ENCODE assay signal across 9 mouse cellular contexts in the genomic region with DNA sequence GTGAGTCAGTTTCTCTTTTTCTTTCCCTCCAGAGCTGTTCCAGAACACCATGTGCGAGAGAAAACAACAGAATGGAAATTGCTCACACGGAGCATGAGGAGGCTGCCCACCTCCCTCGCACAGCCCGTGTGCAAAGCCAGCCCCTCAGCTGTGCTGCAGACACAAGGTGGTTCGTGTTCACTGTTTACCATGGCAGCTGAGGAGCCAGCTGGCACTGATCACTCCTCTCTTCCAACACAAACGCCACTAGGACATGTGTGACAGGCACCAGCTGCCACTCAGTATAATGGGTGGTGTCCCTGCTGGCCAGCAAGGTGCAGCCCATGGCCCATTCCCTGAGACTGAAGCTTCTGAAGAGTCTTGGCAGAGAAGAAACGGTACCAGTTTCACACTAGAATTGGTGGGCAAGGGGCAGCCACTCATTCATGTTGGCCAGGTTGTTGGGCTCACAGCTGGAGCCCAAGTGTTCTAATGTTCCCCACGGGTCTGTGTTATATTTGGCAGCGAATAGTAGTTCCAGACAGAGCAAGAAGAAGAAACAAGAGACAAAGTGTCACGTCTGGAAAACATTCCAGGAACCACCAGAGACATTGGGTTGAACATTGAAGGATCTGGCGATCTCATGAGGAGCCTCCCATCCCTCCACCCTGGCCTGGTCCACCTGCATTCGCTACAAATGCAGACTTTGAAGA.
A peak's percentile ranks its signal among the peaks of the same experiment; 100 is the strongest.
DNase-seq lines count a peak whose midpoint lies in the region; ATAC-seq and TF ChIP-seq lines count a peak whose summit lies in the region.
"Had no signal": no experiment of that assay in that cellular context is flagged by ENCODE, and none has a peak within 500 bp of the region (broad histone marks: within the 10 kb centered on the region; RNA-seq: fewer than 3 reads in every experiment).

No protein-coding gene starts in this region.

- H3K9me3 ChIP-seq in midbrain, embryonic 11.5 days (ENCODE audit: control insufficient read depth, low read length): no peaks in the 10 kb centered on the region
- H3K9me3 ChIP-seq in midbrain, embryonic 10.5 days (replicated peaks): no peaks in the 10 kb centered on the region
- no peaks in the 10 kb centered on the region for H3K9me3 ChIP-seq in liver, postnatal 0 days (ENCODE audit: low read length)
- H3K9me3 ChIP-seq: limb, embryonic 12.5 days had no signal

- H3K27ac ChIP-seq in midbrain, embryonic 11.5 days (ENCODE audit: low read depth, low read length): no peak overlapping the region
- no peak overlapping the region for H3K27ac ChIP-seq in midbrain, embryonic 10.5 days (replicated peaks)
- no peak overlapping the region for H3K27ac ChIP-seq in liver, postnatal 0 days (ENCODE audit: low read depth)
- H3K27ac ChIP-seq: limb, embryonic 12.5 days had no signal

- intact Hi-C loops in heart, postnatal 14 days (cut with DNase I): no loop called here

- no peak overlapping the region for H3K4me3 ChIP-seq in midbrain, embryonic 11.5 days (ENCODE audit: low read depth, low read length)
- no peak overlapping the region for H3K4me3 ChIP-seq in midbrain, embryonic 10.5 days
- H3K4me3 ChIP-seq in liver, postnatal 0 days (ENCODE audit: low read depth, low read length): no peak overlapping the region
- H3K4me3 ChIP-seq: erythroblast, embryonic 14.5 days; limb, embryonic 12.5 days had no signal

- H3K9ac ChIP-seq in midbrain, embryonic 11.5 days (ENCODE audit: low read length): no peak overlapping the region
- no peak overlapping the region for H3K9ac ChIP-seq in liver, postnatal 0 days (replicated peaks)
- H3K9ac ChIP-seq: limb, embryonic 12.5 days had no signal

- no peaks in the 10 kb centered on the region for H3K36me3 ChIP-seq in midbrain, embryonic 11.5 days (ENCODE audit: control insufficient read depth, insufficient read depth, low read length)
- H3K36me3 ChIP-seq in midbrain, embryonic 10.5 days: no peaks in the 10 kb centered on the region
- H3K36me3 ChIP-seq in liver, postnatal 0 days (replicated peaks; ENCODE audit: insufficient read depth, low read length): no peaks in the 10 kb centered on the region
- H3K36me3 ChIP-seq: limb, embryonic 12.5 days had no signal

- WGBS in midbrain, embryonic 11.5 days: 84% methylated on average over 12 of the region's 12 CpGs
- WGBS in midbrain, embryonic 10.5 days: 85% methylated on average over 12 of the region's 12 CpGs
- 71% methylated on average over 12 of the region's 12 CpGs for WGBS in liver, postnatal 0 days (ENCODE audit: insufficient replicate concordance)

- TF ChIP-seq EP300 in liver, postnatal 0 days (IDR thresholded peaks at IDR 0.05; ENCODE audit: low read depth): no peak

- no peak for TF ChIP-seq CTCF in liver, postnatal 0 days (IDR thresholded peaks at IDR 0.05; ENCODE audit: low read depth)

- no peaks in the 10 kb centered on the region for H3K27me3 ChIP-seq in midbrain, embryonic 11.5 days (ENCODE audit: control insufficient read depth, insufficient read depth, low read length)
- no peaks in the 10 kb centered on the region for H3K27me3 ChIP-seq in midbrain, embryonic 10.5 days (ENCODE audit: low read depth, poor library complexity, severe bottlenecking)
- no peaks in the 10 kb centered on the region for H3K27me3 ChIP-seq in liver, postnatal 0 days (ENCODE audit: insufficient read depth, low read length)
- H3K27me3 ChIP-seq: limb, embryonic 12.5 days had no signal

- DNase-seq in midbrain, embryonic 11.5 days (ENCODE audit: low spot score, missing footprints): peak; percentile 35
- DNase-seq in midbrain, embryonic 10.5 days (ENCODE audit: low spot score): no peak
- peak; percentile 37 to 39 for DNase-seq in heart, postnatal 14 days
- DNase-seq in layer of hippocampus, postnatal 14 days (ENCODE audit: low spot score in 2 of 2): peak; percentile 71 to 85
- peak; percentile 38 for DNase-seq in right cerebral cortex, postnatal 14 days
- DNase-seq in liver, postnatal 0 days: no peak
- DNase-seq in thymus, postnatal 36 days: no peak

- H3K4me2 ChIP-seq in midbrain, embryonic 11.5 days: no peak overlapping the region
- H3K4me2 ChIP-seq in liver, postnatal 0 days (ENCODE audit: low read depth, low read length): no peak overlapping the region
- H3K4me2 ChIP-seq: limb, embryonic 12.5 days had no signal

- no peak for ATAC-seq in midbrain, embryonic 11.5 days (ENCODE audit: low FRiP score)
- no peak for ATAC-seq in liver, postnatal 0 days

- no peaks in the 10 kb centered on the region for H3K4me1 ChIP-seq in midbrain, embryonic 11.5 days (ENCODE audit: control insufficient read depth, insufficient read depth, low read length)
- no peaks in the 10 kb centered on the region for H3K4me1 ChIP-seq in midbrain, embryonic 10.5 days
- no peaks in the 10 kb centered on the region for H3K4me1 ChIP-seq in liver, postnatal 0 days (ENCODE audit: insufficient read depth)
- H3K4me1 ChIP-seq: limb, embryonic 12.5 days had no signal

Comparison
In these comparisons a context has a peak if more than half of its experiments do, and no peak if none do; other contexts are left out.
1. DNase-seq: peak in midbrain, embryonic 11.5 days (single experiment), heart, postnatal 14 days (2 of 2), layer of hippocampus, postnatal 14 days (2 of 2) and right cerebral cortex, postnatal 14 days (single experiment); none in midbrain, embryonic 10.5 days (single experiment), liver, postnatal 0 days (single experiment) and thymus, postnatal 36 days (0 of 2).